Mouse (Mus musculus) yolk sac, embryonic 10.5 days (tissue): ENCODE results near the gene Dclk3.

Experiments
- DNase-seq: peaks from one replicate; pipeline ENCODE4 v3.0.0-alpha.2; 2017; ENCODE audit warnings: low spot score

The Dclk3 gene

GRCm38 (mm10) chr9:111486645-111487477 lies 48.0 kb downstream of the Dclk3 start:
- no peak for DNase-seq

- no peak for DNase-seq
Measured at GRCm38 (mm10) chr9:111490583-111490982, 51.7 kb downstream of the Dclk3 start.

- DNase-seq, result no peak
Measured at GRCm38 (mm10) chr9:111491280-111491679, 52.4 kb downstream of the Dclk3 start.

GRCm38 (mm10) chr9:111493490-111493889 lies 54.6 kb downstream of the Dclk3 start:
- no peak for DNase-seq

- DNase-seq, result peak; percentile 33
Measured at GRCm38 (mm10) chr9:111495561-111495960, 56.7 kb downstream of the Dclk3 start.

GRCm38 (mm10) chr9:111497074-111497811 lies 58.4 kb downstream of the Dclk3 start:
- DNase-seq, result peak; percentile 25

- no peak for DNase-seq
Measured at GRCm38 (mm10) chr9:111500211-111500610, 61.3 kb downstream of the Dclk3 start.

GRCm38 (mm10) chr9:111506075-111506474 lies 67.2 kb downstream of the Dclk3 start:
- DNase-seq, result no peak

- DNase-seq, result no peak
Measured at GRCm38 (mm10) chr9:111514586-111515473, 75.9 kb downstream of the Dclk3 start.

GRCm38 (mm10) chr9:111515536-111515935 lies 76.7 kb downstream of the Dclk3 start:
- no peak for DNase-seq

- no peak for DNase-seq
Measured at GRCm38 (mm10) chr9:111522226-111522625, 83.3 kb downstream of the Dclk3 start.

GRCm38 (mm10) chr9:111523111-111523510 lies 84.2 kb downstream of the Dclk3 start:
- no peak for DNase-seq

- DNase-seq, result no peak
Measured at GRCm38 (mm10) chr9:111523871-111524270, 85.0 kb downstream of the Dclk3 start.

GRCm38 (mm10) chr9:111534744-111535423 lies 96.0 kb downstream of the Dclk3 start:
- no peak for DNase-seq

GRCm38 (mm10) chr9:111535445-111536064 lies 96.7 kb downstream of the Dclk3 start:
- no peak for DNase-seq
